Mouse (Mus musculus): ENCODE measurements around the gene Mpv17l2.

The Mpv17l2 gene

DNA sequence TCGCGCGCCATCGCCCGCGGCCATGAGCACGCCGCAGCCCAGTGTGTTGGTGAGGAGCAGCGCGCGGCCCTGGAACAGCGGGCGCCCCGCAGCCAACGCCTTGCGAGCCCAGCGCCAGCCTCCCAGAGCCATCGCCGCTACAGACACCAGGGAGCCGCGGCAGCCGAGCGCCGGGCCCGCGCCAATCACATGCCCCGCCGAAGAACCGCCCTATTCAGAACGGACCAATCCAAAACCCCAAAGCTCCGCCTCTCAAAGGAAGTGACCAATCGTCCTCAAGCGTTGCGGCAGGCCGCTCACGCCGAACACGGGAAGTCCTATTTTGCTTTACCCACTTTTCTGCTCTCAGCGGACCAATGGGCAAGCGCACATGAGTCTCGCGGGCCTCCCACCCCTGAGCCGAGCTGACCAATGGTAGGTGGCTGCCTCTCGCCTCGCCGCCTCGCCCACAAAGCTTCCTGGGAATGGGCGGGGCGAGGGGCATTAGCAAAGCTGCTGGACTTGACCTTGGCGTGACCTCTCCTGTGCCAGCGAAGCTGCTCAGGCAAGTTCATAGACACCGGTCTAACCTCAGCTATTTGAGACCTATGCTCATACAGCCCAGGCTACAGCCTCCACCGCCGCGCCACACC lies at the start of gene Mpv17l2:
Gene Mpv17l2, minus strand, starts transcription at position 172 of the 632 bp plus-strand sequence.
- DNase-seq (ENCODE audit: low read depth, low spot score) = peak; percentile 99

GRCm38 (mm10) chr8:70808955-70809701 lies 48.4 kb upstream of the Mpv17l2 start:
- no peak for DNase-seq (ENCODE audit: low read depth, low spot score)

GRCm38 (mm10) chr8:70808239-70808638 lies 47.5 kb upstream of the Mpv17l2 start, which contains the start of gene Il12rb1:
Gene Il12rb1, plus strand, starts transcription at chr8:70808449.
- DNase-seq (ENCODE audit: low read depth, low spot score) = peak; percentile 74

DNA sequence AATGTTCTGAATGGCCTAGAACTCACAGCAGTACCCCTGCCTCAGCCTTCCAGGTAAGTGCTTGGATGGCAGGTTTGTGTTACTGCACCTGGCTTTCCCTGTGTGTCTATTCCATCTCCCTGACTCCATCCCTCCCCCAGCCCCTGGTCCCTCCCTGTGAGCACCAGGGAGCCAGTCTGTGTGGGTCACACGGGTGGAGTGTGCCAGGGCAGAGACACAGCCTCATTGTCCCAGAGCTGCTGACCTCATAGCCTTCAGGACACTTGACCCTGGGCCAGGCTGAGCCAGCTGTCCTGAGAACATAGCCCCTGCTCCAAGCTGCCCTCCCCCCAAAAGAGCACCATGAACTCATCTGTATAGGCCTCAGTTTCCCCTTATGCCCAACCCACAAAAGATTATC lies 46.6 kb upstream of the Mpv17l2 start:
- no peak for DNase-seq (ENCODE audit: low read depth, low spot score)

- DNase-seq (ENCODE audit: low read depth, low spot score) = peak; percentile 77
Measured at GRCm38 (mm10) chr8:70806541-70806940, 45.8 kb upstream of the Mpv17l2 start.

- DNase-seq (ENCODE audit: low read depth, low spot score) = peak; percentile 85
Measured at GRCm38 (mm10) chr8:70804481-70805206, 43.9 kb upstream of the Mpv17l2 start, which contains the start of gene Mast3. Gene Mast3, minus strand, starts transcription at chr8:70805054.

DNA sequence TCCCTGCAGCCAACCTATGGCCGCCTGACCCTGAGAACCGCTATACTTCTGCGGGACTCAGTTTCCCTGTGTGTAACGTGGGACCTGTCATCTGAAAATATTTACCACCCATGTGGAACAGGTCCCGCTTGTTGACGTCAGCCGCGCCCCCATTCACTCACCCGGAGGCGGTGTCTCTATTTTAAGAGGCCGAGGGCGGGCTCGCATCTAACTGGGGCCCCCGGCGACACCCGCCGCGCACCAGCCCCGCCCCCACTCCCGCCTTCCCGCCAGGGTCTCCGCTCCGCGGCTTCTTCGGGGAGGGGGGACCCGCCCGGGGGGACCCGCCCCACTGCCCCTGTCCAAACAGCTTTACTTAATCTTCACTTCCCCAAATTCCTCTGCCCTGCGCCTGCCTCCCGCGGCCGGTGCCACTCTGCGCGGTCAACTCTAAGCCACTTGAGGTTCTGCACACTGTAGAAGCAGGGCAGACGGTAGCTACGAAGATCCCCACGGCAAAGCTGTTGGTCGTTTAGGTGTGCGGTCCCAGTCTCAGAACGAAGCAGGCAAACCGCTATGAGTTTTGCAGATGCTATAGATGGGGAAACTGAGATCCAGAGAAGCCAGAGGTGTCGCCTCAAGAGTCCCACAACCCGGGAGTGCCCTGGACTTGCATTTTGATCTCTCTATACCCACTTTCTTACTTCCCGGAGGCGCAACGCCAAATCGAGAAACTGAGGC lies 43.2 kb upstream of the Mpv17l2 start:
- peak; percentile 57 for DNase-seq (ENCODE audit: low read depth, low spot score)

GRCm38 (mm10) chr8:70802786-70803510 lies 42.2 kb upstream of the Mpv17l2 start:
- no peak for DNase-seq (ENCODE audit: low read depth, low spot score)

DNA sequence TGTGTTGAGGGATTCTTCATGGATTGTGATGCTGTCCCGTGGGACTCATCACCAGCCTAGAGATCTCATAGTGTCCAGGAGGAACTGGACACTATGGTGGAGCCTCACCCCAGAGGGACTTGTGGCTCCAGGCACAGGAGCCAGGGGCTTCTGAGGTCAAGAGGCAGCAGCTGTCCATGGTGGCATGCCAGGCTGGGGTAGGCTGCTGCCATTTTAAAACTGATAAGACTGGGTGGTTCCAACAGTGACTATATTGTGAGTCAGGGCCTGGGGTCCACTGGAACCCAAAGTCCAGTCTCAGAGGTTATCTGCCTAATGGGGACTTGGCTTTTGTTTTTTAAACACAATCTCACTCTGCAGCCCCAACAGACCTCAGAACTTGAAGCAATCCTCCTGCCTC lies 41.1 kb upstream of the Mpv17l2 start:
- no peak for DNase-seq (ENCODE audit: low read depth, low spot score)

DNA sequence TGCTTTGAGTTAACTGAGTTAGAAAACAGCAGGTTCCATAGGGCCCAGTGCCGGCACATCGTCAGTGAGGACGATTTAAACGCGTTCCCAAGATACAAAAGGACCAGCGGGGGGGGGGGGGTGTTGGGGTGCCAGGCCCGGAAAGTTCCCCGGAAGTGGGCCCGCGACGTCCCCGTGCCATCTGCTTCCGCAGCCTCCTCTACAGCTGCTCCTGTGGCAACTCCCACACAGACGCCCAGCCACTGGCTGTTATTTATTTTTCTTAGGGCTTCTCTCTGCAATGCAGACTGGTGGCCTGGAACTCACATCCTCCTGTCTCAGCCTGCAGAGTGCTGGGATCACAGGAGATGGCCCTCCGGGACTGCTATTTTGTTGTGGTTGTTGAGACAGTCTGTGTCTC lies 40.4 kb upstream of the Mpv17l2 start:
- peak; percentile 77 for DNase-seq (ENCODE audit: low read depth, low spot score)

DNA sequence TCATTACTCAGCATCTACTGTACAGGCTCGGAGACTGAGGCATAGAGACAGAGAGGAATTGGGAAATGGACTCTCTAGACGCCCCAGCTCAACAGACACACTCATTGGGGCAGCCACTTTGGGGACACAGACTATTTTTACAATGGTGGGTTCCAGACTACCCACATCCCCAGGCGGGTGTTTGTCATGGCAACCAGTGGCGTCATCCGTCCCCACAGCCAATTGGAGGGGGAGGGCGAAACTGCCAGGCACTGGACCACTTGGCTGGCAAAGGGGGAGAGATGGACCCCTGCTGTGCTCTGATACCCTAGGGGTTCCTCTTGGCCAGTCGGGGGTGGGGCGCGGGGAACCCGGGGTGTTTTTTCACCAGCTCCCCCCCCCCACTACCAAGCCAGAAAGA lies 39.9 kb upstream of the Mpv17l2 start:
- DNase-seq (ENCODE audit: low read depth, low spot score) = no peak

- DNase-seq (ENCODE audit: low read depth, low spot score) = no peak
Measured at GRCm38 (mm10) chr8:70798281-70798680, 37.5 kb upstream of the Mpv17l2 start.

DNA sequence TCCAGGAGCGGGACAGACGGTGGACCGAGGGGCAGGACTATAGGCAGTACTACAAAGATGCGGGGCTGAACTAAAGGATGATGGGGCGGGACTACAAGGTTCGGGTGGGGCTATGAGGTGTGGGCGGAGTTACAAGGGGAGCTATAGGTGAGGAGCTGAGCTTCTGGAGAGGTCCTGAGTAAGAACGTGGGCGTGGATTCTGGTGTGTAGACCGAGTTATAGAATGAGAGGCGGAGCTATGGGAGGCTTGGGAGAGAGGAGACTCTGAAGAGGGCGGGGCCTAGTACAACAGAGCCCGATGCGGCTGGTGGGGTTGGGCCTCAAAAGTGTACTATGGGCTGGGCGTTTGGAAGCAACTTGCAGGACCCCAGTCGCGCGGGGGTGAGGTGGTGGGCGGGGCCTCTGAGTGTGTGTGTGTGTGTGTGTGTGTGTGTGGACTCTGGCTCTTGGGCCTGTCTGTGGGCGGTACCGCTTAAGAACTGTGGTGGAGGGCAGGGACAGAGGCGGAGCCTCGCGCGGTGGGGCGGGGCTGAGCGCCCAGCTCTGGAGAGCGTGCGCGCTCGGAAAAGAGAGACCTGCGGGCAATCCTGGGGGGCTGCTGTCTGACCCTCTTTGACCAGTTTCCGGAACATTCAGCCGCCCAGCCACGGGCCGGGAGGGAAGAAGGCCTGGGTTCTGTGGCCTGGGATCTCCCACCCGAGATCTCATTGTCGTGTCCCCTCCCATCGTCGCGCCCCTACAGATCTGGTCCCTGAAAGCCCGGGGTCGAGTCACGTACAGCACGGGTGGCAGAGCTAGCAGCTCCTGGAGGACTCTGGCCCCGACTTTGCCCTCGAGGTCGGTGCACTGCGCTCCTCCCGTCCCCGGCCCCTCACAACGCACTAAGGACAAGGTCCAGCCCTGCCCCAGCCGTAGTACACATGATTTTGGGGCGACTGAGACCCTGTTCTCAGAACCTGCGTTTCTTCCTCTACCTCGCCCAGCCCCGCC lies 36.6 kb upstream of the Mpv17l2 start:
- peak; percentile 94 for DNase-seq (ENCODE audit: low read depth, low spot score)

DNA sequence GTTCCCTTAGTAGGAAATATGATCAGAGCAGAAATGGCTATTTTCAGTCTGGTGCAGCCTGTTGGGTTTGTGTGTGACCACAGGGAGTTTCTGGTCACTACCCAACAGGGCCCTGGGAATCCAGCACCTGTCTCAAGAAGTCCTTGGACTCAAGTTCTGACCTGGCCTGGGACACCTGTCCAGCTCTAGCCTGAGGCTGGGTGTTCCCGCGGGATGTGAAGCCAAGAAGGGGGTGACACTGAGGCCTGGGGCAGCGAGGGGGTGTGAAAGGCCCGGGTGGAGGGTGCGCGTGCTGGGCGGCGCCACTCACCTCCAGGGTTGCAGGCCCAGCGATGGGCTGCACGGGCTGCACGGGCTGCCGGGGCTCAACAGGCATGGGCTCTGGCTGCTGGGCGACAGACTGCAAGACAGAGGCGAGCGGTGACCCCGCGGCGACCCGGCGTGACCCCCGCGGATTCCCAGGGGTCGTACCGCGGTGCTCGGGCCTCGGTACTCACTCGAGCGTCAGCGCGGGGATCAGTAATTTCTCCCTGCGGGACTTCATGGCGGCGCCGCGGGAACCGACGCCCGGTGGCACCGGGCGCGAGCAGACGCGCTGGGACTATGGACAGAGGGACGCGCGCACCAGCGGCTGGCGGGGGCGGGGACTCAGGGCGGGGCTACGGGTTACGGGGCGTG lies 35.8 kb upstream of the Mpv17l2 start:
- no peak for DNase-seq (ENCODE audit: low read depth, low spot score)

GRCm38 (mm10) chr8:70795370-70795769 lies 34.6 kb upstream of the Mpv17l2 start:
- DNase-seq (ENCODE audit: low read depth, low spot score) = no peak

GRCm38 (mm10) chr8:70794215-70794614 lies 33.5 kb upstream of the Mpv17l2 start:
- no peak for DNase-seq (ENCODE audit: low read depth, low spot score)

GRCm38 (mm10) chr8:70792700-70793099 lies 32.0 kb upstream of the Mpv17l2 start:
- peak; percentile 92 for DNase-seq (ENCODE audit: low read depth, low spot score)

DNA sequence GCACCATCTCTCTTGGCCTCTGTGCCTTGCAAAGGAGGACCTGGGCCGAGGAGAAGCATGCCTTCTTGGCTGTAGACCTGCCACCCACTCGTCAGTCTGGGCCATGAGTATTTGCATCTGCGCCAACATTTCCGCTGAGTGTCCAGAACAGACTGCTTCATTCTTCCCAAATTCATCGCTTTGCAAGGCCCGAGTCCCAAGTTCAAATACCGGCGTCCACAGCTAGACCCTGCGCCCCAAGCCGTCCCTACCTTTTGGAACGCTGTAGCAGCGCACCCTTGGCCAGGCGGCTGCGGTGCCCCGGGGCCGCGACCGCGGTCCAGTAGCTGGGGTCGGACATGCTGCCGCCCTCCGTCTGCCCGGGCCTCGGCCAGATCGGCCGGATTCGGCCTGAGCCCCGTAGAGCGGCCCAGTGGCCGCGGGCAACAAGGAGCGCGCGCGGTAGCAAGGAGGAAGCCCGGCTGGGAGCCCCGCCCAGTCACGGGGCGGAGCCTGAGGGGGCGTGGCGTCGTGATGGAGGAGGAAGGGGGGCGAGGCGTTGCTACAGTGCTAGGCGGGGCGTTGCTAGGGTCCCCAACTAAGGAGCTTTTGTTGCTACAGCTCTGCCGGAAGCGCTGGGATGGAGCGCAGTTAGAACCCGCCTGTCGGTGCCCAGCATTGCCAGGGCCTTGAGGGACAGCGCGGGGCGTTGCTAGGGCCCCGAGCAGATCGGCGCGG lies 31.4 kb upstream of the Mpv17l2 start:
- DNase-seq (ENCODE audit: low read depth, low spot score) = peak; percentile 97

- DNase-seq (ENCODE audit: low read depth, low spot score) = peak; percentile 86
Measured at GRCm38 (mm10) chr8:70791294-70791701, 30.6 kb upstream of the Mpv17l2 start.
